Mouse (Mus musculus): ENCODE results near the gene Llgl1. TPM values are rescaled to one million over a fixed set of nuclear protein-coding genes. Genes with fewer than 3 reads are reported as not detected.

Llgl1 gene
- total RNA-seq, 2 experiments from 2014 or later, result 5.4 to 9.2 TPM

DNA sequence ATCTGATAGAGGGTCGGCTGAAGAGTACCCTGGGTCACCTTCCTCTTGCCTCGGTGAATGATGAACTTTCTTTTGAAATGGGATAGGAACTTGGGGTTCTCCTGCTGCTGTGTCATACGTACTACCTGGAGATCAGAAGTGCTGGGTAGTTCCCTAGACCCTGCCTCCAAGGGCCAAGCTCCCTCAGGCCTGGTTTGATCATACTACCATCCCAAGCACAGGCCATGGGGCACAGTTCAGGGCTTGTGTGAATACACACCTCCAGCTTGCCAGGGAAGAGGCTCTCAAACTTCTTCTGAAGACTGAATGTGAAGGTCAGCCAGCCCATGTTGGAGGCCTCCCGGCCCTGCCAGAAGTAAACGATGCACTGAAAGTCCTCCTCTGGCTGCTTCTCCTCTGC is 16.3 kb downstream of the Llgl1 start:
- no peak for ATAC-seq (replicated peaks; ENCODE audit: low FRiP score, poor library complexity, severe bottlenecking)

DNA sequence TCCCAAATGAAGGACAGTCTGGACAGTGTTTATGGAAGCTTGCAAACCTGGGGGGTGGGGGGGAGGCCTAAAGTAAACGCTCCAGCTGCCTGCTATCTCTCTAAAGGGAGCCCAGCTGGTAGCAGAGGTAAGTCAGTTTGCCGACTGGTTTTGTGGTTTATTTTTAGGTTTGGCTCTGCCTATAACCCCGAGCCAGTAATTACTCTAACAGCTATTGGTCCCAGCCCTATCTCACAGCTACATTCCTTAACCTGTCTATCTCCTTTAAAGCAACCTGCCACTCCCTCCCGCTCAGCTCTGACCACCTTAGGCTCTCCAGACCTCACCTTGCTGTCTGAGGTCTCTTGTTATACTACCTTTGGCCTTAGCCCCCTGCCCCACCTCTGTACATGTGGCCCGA is 19.7 kb downstream of the Llgl1 start:
- no peak for ATAC-seq (replicated peaks; ENCODE audit: low FRiP score, poor library complexity, severe bottlenecking)

DNA sequence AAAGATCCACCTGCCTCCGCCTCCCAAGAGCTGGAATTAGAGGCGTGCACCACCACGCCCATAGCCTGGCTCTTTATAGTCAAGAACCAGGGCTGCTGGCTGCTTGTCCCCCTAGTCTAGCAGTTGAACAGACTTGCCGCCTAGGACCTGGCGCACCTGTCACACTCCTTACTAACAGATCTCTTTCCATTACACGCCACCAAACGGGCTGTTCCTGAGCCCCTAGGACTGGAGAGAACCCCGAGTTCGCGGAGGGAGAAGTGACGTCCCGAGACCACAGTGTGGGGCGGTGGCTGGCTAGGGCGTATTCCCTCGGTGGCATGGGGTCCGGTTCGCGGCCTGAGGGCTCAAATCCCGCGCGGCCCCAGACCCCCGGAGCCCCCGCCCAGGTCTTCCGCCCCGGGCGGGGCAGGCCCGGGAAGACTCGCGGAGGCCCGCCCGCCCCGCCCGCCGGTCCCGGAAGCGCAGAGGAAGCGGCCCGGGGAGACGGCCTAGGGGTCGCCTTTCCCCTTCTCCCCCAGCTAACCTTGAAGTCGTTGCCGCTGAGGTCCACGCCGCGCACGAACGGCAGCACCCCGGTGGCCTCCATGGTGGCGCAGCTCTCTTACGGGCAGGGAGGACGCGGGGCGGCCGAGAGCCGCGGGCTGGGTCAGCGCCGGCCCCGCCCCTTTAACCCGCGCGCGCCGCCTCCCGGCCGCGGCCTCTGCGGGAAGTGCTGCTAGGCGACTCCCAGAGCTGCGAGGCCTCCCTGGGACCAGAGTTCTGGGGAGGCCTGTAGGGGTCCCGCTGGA is 27.3 kb downstream of the Llgl1 start, which contains the start of gene Flii:
Gene Flii, minus strand, starts transcription at position 663 of the 791 bp plus-strand sequence.
- peak; percentile 73 for ATAC-seq (replicated peaks; ENCODE audit: low FRiP score, poor library complexity, severe bottlenecking)

DNA sequence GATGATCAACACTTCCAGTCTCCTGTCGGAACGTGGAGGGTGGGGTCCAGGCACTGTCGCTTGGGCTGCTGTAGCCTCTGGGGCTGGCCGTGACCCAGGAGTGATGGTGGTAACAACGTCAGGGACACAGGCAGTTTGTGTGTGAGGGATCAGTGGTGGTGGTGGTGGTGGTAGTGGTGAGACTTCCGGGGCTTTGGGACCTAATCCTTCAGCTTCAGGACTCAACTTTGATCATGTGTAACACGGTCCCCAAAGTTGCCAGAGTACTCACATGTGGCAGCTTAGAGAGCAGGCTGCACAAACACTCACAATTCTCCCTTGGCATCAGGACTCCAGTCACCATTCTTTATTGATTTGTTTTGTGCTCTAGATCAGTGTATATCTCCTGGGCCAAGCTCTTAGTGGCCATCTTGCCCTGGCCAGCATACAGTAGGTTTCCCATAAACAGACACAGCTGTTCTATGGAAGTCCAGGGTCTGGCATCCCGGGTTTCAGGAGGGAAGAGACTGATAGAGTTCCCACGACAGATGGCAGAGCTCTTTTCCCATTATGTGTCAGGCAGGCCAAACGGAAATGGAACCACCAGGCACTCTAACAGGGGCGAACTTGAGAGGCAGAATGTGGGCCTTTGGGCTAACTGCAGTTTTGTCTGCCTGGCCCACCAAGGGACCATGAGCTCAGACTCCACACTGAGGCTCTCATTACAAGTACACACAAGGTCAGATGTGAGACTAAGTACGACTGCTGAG is 28.0 kb downstream of the Llgl1 start:
- ATAC-seq (replicated peaks; ENCODE audit: low FRiP score, poor library complexity, severe bottlenecking), result peak; percentile 13; the same call in 1 of the 2 replicates

DNA sequence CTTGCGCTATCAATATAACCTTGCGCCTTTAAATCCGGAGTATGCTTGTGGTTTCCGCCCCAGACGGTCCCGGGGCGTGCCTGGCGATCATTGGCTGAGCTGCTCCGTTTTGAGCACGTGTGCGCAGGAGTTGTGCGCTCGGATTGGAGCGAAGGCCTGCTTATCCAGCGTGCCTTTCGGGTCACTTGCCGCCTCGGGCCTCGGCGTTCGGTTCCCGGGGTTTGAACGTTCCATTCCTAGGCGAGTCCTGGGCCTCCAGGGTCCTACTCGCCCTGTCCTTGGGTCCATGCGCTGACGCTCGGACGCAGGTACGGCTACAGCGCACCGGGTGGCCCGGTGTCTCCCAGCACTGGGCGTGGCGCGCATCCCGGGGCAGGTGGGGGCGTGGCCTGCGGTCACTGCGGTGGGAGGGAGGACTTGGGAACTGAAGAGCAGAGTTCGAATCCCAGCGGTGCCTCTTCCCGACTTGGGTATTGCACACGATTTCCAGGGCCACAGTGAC is 28.8 kb downstream of the Llgl1 start, which contains the start of gene Mief2:
Gene Mief2, plus strand, starts transcription at position 139 of the 502 bp plus-strand sequence.
- peak; percentile 88 for ATAC-seq (replicated peaks; ENCODE audit: low FRiP score, poor library complexity, severe bottlenecking)

DNA sequence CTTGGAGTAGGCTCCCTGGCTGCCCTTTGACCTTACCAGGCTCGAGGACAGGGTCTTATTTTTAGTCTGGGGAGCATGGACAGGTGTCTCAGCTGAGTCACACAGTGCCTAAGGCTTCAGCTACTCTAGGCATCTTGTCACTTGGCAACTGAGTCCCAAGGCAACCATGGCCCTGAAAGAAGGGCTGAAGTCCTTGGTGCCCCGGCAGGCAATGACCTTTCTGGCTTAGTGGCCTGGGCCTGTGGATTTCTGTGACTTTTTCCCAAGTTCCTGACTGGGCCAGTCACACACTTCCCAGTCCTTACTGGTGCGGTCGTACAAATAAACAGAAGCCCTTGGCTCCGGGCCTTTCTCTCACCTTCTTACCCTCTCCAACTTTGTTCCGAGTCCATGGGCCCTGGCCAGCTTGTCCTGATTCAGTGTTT is 29.7 kb downstream of the Llgl1 start:
- ATAC-seq (replicated peaks; ENCODE audit: low FRiP score, poor library complexity, severe bottlenecking), result no peak

DNA sequence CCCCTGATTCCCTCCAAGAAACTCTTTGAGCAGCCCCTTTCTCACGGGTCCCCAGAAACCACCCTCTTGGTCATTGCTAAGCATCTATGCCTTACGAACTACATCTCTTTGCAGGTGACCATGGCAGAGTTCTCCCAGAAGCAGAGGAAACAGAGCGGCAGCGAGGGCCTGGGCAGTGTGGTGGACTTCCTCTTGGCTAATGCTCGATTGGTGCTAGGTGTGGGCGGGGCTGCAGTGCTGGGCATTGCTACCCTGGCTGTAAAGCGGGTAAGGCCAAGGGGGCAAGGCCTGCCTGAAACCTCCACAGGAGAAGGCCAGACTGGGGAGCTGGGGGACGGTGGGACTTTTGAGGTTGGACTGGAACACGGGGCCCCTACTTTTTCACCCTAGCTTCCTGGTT is 30.6 kb downstream of the Llgl1 start:
- ATAC-seq (replicated peaks; ENCODE audit: low FRiP score, poor library complexity, severe bottlenecking), result no peak

DNA sequence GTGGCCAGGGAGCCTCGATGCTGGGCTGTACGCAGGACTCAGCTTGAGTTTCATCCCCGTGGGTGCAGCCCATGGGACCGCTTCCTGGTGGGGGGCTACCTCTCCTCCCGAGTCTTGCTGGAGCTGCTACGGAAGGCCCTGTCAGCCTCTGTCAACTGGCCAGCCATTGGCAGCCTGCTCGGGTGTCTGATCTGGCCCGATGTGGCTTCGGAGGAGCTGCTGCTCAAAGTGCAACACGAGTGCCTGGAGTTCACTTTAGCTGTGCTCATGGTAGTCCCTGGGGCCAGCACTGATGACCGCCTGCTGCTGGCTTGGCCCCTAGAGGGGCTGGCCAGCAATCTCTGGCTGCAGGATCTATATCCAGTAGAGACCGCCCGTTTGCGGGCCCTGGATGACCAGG is 31.7 kb downstream of the Llgl1 start:
- ATAC-seq (replicated peaks; ENCODE audit: low FRiP score, poor library complexity, severe bottlenecking), result no peak

DNA sequence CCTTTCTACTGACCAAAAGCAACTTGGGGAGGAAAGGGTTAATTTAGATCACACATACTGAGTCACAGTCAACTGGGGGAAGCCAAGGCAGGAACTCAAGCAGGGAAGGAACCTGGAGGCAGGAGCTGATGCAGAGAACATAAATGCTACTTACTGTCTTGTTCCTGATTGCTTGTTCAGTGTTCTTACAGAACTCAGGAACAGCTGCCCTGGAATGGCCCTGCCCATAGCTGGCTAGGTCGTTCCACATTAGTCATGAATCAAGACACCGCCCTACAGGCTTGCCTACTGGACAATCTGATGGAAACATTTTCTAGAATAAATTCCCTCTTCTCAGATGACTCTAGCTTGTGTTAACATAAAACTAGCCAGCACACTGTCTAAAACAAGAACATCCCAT is 34.7 kb downstream of the Llgl1 start:
- no peak for ATAC-seq (replicated peaks; ENCODE audit: low FRiP score, poor library complexity, severe bottlenecking)

DNA sequence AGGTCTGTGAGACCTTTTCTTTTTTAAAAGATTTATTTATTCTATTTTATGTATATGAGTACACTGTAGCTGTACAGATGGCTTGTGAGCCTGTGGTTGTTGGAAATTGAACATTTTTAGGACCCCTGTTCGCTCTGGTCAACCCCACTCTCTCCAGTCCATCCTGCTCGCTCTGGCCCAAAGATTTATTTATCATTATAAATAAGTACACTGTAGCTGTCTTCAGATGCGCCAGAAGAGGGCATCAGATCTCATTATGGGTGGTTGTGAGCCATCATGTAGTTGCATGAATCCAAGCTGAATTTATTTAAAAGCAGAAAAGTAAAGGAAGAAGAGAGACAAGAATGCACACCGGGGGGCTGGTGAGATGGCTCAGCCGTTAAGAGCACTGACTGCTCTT is 35.7 kb downstream of the Llgl1 start:
- ATAC-seq (replicated peaks; ENCODE audit: low FRiP score, poor library complexity, severe bottlenecking), result no peak

DNA sequence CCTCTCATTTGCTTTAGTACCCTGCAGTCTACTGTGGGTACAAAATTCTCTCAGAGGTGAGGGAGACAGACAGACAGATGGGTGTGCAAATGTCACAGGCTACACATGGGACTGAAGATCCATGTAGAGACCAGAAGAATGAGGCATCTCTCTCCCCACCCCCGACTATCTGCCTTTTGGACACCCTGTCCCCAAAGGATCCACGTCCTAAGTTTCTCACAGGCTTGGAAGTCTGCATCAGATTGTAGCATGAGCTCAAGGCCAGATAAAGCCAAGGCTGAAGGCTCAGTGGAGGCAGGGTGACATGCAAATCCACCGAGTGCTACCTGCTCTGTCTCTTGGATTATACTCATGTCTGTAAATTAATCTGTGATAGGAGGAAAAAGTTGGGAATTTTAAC is 37.0 kb downstream of the Llgl1 start:
- no peak for ATAC-seq (replicated peaks; ENCODE audit: low FRiP score, poor library complexity, severe bottlenecking)

DNA sequence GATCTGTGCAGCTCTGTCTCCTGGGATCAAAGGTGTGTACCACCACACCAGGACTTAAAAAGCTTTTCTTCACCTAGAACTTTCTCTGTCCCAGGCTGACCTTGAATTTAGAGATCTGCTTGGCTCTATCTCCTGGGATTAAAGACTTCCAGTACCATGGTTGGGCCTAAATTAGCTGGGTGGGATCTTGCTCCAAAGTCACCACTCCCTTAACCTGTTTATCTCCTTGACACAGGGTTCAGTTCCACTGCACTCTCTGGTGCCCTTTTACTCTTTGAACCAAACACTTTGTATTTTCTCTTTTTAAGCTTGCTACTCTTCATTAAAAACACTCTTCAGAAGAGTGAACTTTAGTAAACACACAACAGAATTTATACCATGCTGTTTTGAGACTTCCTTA is 37.9 kb downstream of the Llgl1 start:
- ATAC-seq (replicated peaks; ENCODE audit: low FRiP score, poor library complexity, severe bottlenecking), result peak; percentile 75

DNA sequence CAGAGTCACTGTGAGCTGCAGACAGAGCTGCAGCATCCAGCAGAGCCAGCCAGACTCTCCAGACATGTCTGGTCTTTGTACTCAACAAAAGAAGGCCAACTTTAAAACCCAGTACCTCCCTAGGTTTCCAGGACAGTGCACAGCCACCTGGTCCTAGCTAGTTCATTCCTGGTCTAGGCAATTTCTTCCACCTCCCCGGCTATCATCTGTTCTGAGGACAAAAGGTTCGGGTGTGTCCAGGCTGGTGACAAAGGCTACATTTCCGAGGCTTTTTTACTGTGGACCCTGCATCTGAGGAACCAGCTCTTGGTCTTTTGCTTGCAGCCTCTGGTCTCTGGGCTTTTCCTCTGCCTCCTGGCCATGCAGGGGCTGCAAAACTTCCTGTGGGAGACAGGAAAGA is 40.8 kb downstream of the Llgl1 start:
- ATAC-seq (replicated peaks; ENCODE audit: low FRiP score, poor library complexity, severe bottlenecking), result no peak

DNA sequence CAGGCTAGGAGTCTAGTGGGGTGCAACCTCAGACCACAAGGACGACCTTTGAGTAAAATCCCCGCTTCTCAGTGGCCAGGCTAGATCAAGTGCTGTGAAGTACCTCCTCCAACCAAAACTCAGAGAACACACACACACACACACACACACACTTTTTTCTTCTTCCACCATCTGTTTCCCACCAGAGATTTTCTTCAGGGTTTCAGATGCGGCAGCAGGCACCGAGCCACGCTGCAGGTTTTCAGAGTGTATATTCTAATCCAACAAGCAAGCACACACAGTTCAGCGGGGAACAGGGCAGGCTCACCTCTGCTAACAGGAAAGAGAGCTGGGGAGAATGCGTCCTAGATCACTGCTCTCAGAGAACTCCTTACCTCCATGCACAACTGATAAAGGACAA is 56.0 kb downstream of the Llgl1 start:
- no peak for ATAC-seq (replicated peaks; ENCODE audit: low FRiP score, poor library complexity, severe bottlenecking)

DNA sequence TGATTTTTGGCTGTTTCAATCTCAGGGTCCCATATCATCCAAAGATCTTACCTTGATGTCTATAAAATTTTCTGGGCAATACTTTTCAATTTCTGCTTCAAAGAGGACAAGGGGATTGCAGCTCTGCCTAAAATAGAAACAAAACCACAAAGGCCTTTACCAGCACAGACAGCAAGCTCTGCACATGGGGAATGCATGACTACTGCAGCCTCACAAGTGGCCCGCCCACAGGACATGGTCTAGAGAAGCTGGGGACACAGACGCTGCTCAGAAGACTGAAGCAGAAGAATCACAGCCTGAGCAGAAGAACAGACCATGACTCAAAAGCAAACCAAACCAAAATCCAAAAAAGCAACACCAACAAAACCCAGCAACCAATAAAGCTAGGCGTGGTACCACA is 62.2 kb downstream of the Llgl1 start:
- ATAC-seq (replicated peaks; ENCODE audit: low FRiP score, poor library complexity, severe bottlenecking), result no peak

Other genes with a start within 250 kb of the Llgl1 start
- 9.6 and 9.7 TPM in 2 replicates for gene Drg2, start 245.1 kb upstream of the Llgl1 start, total RNA-seq (2015; ENCODE audit: low replicate concordance)
- gene Drg2, start 245.1 kb upstream of the Llgl1 start, total RNA-seq (2017; ENCODE audit: low replicate concordance), result 4.6 and 25.8 TPM in 2 replicates
- gene Myo15, start 230.4 kb upstream of the Llgl1 start, total RNA-seq (2015; ENCODE audit: low replicate concordance), result 0.72 and 2.1 TPM in 2 replicates
- 3.9 and 5.4 TPM in 2 replicates for gene Myo15, start 230.4 kb upstream of the Llgl1 start, total RNA-seq (2017; ENCODE audit: low replicate concordance)
- gene Alkbh5, start 163.3 kb upstream of the Llgl1 start, total RNA-seq (2015; ENCODE audit: low replicate concordance), result 20.5 TPM in 2 replicates
- 18.8 and 21.3 TPM in 2 replicates for gene Alkbh5, start 163.3 kb upstream of the Llgl1 start, total RNA-seq (2017; ENCODE audit: low replicate concordance)
- gene Flii, start 27.5 kb downstream of the Llgl1 start, total RNA-seq (2015; ENCODE audit: low replicate concordance), result 39.8 and 50.5 TPM in 2 replicates
- gene Flii, start 27.5 kb downstream of the Llgl1 start, total RNA-seq (2017; ENCODE audit: low replicate concordance), result 28.5 and 31.8 TPM in 2 replicates
- gene Mief2, start 28.7 kb downstream of the Llgl1 start, total RNA-seq (2015; ENCODE audit: low replicate concordance), result 0.42 TPM in 1 of 2 replicates, not detected in the other
- 0.39 TPM in 1 of 2 replicates, not detected in the other for gene Mief2, start 28.7 kb downstream of the Llgl1 start, total RNA-seq (2017; ENCODE audit: low replicate concordance)
- 8.4 and 10.8 TPM in 2 replicates for gene Top3a, start 77.6 kb downstream of the Llgl1 start, total RNA-seq (2015; ENCODE audit: low replicate concordance)
- gene Top3a, start 77.6 kb downstream of the Llgl1 start, total RNA-seq (2017; ENCODE audit: low replicate concordance), result 8.5 and 15.1 TPM in 2 replicates
- gene Smcr8, start 77.8 kb downstream of the Llgl1 start, total RNA-seq (2015; ENCODE audit: low replicate concordance), result 13.0 and 24.1 TPM in 2 replicates
- gene Smcr8, start 77.8 kb downstream of the Llgl1 start, total RNA-seq (2017; ENCODE audit: low replicate concordance), result 12.9 and 13.9 TPM in 2 replicates
- 4.6 TPM in 1 of 2 replicates, not detected in the other for gene Shmt1, start 112.0 kb downstream of the Llgl1 start, total RNA-seq (2015; ENCODE audit: low replicate concordance)
- gene Shmt1, start 112.0 kb downstream of the Llgl1 start, total RNA-seq (2017; ENCODE audit: low replicate concordance), result 7.6 and 9.6 TPM in 2 replicates
- gene Dhrs7b, start 130.9 kb downstream of the Llgl1 start, total RNA-seq (2015; ENCODE audit: low replicate concordance), result 1.1 and 14.3 TPM in 2 replicates
- gene Dhrs7b, start 130.9 kb downstream of the Llgl1 start, total RNA-seq (2017; ENCODE audit: low replicate concordance), result 2.4 and 6.5 TPM in 2 replicates
- gene Tmem11, start 179.5 kb downstream of the Llgl1 start, total RNA-seq (2015; ENCODE audit: low replicate concordance), result 9.2 and 16.2 TPM in 2 replicates
- 10.7 and 16.8 TPM in 2 replicates for gene Tmem11, start 179.5 kb downstream of the Llgl1 start, total RNA-seq (2017; ENCODE audit: low replicate concordance)
- 32.1 and 36.0 TPM in 2 replicates for gene Natd1, start 215.0 kb downstream of the Llgl1 start, total RNA-seq (2015; ENCODE audit: low replicate concordance)
- 17.2 and 29.4 TPM in 2 replicates for gene Natd1, start 215.0 kb downstream of the Llgl1 start, total RNA-seq (2017; ENCODE audit: low replicate concordance)
- 105 and 148 TPM in 2 replicates for gene Map2k3, start 232.3 kb downstream of the Llgl1 start, total RNA-seq (2015; ENCODE audit: low replicate concordance)
- 93.2 and 132 TPM in 2 replicates for gene Map2k3, start 232.3 kb downstream of the Llgl1 start, total RNA-seq (2017; ENCODE audit: low replicate concordance)

Measured in erythroid progenitor cell, adult 5-6 weeks (primary cell).